Mouse (Mus musculus): ENCODE measurements around the gene Nfix. TPM values are rescaled to one million over a fixed set of nuclear protein-coding genes. Genes with fewer than 3 reads are reported as not detected.

The Nfix gene
- polyA plus RNA-seq, 1 experiment: 82.8 TPM

- peak within 1 kb of the TSS; percentile 76 for H3K4me3 ChIP-seq (ENCODE audit: insufficient read depth, low read length)
Measured at GRCm38 (mm10) chr8:84840248-84840999, 40.3 kb upstream of the Nfix start, which contains the start of gene Rad23a. Gene Rad23a, minus strand, starts transcription at chr8:84840665.

GRCm38 (mm10) chr8:84839875-84840247 lies 39.7 kb upstream of the Nfix start:
- no peak overlapping the region for H3K27ac ChIP-seq (ENCODE audit: insufficient read depth, low read length)
- TF ChIP-seq POLR2A (IDR thresholded peaks at IDR 0.05; ENCODE audit: extremely low read depth, insufficient read depth, low read length) (no peak), CTCF (IDR thresholded peaks at IDR 0.05; ENCODE audit: extremely low read depth, insufficient read depth, low read length) (no peak)
- no peaks in the 10 kb centered on the region for H3K4me1 ChIP-seq (ENCODE audit: control insufficient read depth, insufficient read depth, low read length)
- peak overlapping the region; percentile 76 for H3K4me3 ChIP-seq (ENCODE audit: insufficient read depth, low read length)

More at GRCm38 (mm10) chr8:84840248-84840999, 40.3 kb upstream of the Nfix start, which contains the start of gene Rad23a:
- peak; percentile 77 for TF ChIP-seq POLR2A (IDR thresholded peaks at IDR 0.05; ENCODE audit: extremely low read depth, insufficient read depth, low read length)
- TF ChIP-seq CTCF (IDR thresholded peaks at IDR 0.05; ENCODE audit: extremely low read depth, insufficient read depth, low read length): no peak
- no peaks in the 10 kb centered on the region for H3K4me1 ChIP-seq (ENCODE audit: control insufficient read depth, insufficient read depth, low read length)
- no peak within 1 kb of the TSS for H3K27ac ChIP-seq (ENCODE audit: insufficient read depth, low read length)

GRCm38 (mm10) chr8:84839411-84839810 lies 39.3 kb upstream of the Nfix start:
- H3K4me1 ChIP-seq (ENCODE audit: control insufficient read depth, insufficient read depth, low read length): no peaks in the 10 kb centered on the region

DNA sequence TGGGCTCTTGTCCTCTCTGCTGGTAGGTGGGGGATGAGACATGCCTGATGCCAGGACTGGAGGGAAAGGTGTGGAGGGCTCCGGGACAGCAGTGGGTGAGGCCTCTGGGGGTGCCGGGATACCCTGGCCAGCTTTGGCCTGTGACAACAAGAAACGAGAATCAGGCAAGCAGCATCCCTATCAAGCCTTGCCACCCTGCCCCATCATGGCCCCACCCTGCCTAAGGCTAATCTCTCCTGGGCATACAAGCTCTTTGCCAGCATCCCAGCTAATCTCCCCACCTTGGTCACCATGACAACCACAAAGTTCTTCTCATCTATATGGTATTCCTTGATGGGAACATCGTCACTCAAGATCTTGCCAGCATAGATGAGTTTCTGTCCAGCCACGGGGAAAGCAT lies 38.4 kb upstream of the Nfix start:
- TF ChIP-seq CTCF (IDR thresholded peaks at IDR 0.05; ENCODE audit: extremely low read depth, insufficient read depth, low read length) (no peak), POLR2A (IDR thresholded peaks at IDR 0.05; ENCODE audit: extremely low read depth, insufficient read depth, low read length) (no peak)
- H3K4me3 ChIP-seq (ENCODE audit: insufficient read depth, low read length): no peak overlapping the region
- no peak overlapping the region for H3K27ac ChIP-seq (ENCODE audit: insufficient read depth, low read length)
- H3K4me1 ChIP-seq (ENCODE audit: control insufficient read depth, insufficient read depth, low read length): no peaks in the 10 kb centered on the region; the same call in 1 of the 2 replicates

More at GRCm38 (mm10) chr8:84839411-84839810, 39.3 kb upstream of the Nfix start:
- no peak for TF ChIP-seq CTCF (IDR thresholded peaks at IDR 0.05; ENCODE audit: extremely low read depth, insufficient read depth, low read length)
- TF ChIP-seq POLR2A (IDR thresholded peaks at IDR 0.05; ENCODE audit: extremely low read depth, insufficient read depth, low read length): no peak
- Histone ChIP-seq H3K4me3 (ENCODE audit: insufficient read depth, low read length) (peak overlapping the region; percentile 76; the same call in 1 of the 2 replicates), H3K27ac (ENCODE audit: insufficient read depth, low read length) (no peak overlapping the region)

GRCm38 (mm10) chr8:84837912-84838470 lies 37.8 kb upstream of the Nfix start:
- Histone ChIP-seq H3K4me1 (ENCODE audit: control insufficient read depth, insufficient read depth, low read length) (no peaks in the 10 kb centered on the region; the same call in 1 of the 2 replicates), H3K27ac (ENCODE audit: insufficient read depth, low read length) (no peak overlapping the region), H3K4me3 (ENCODE audit: insufficient read depth, low read length) (no peak overlapping the region)
- TF ChIP-seq POLR2A (IDR thresholded peaks at IDR 0.05; ENCODE audit: extremely low read depth, insufficient read depth, low read length) (no peak), CTCF (IDR thresholded peaks at IDR 0.05; ENCODE audit: extremely low read depth, insufficient read depth, low read length) (no peak)

- TF ChIP-seq POLR2A (IDR thresholded peaks at IDR 0.05; ENCODE audit: extremely low read depth, insufficient read depth, low read length): no peak
- no peak for TF ChIP-seq CTCF (IDR thresholded peaks at IDR 0.05; ENCODE audit: extremely low read depth, insufficient read depth, low read length)
- Histone ChIP-seq H3K4me1 (ENCODE audit: control insufficient read depth, insufficient read depth, low read length) (no peaks in the 10 kb centered on the region; the same call in 1 of the 2 replicates), H3K27ac (ENCODE audit: insufficient read depth, low read length) (no peak overlapping the region), H3K4me3 (ENCODE audit: insufficient read depth, low read length) (no peak overlapping the region)
Measured at GRCm38 (mm10) chr8:84837149-84837911, 37.2 kb upstream of the Nfix start.

- no peak overlapping the region for H3K4me3 ChIP-seq (ENCODE audit: insufficient read depth, low read length)
- TF ChIP-seq CTCF (IDR thresholded peaks at IDR 0.05; ENCODE audit: extremely low read depth, insufficient read depth, low read length) (no peak), POLR2A (IDR thresholded peaks at IDR 0.05; ENCODE audit: extremely low read depth, insufficient read depth, low read length) (no peak)
- no peak overlapping the region for H3K27ac ChIP-seq (ENCODE audit: insufficient read depth, low read length)
- no peaks in the 10 kb centered on the region; the same call in 1 of the 2 replicates for H3K4me1 ChIP-seq (ENCODE audit: control insufficient read depth, insufficient read depth, low read length)
Measured at GRCm38 (mm10) chr8:84834866-84835855, 35.0 kb upstream of the Nfix start.

DNA sequence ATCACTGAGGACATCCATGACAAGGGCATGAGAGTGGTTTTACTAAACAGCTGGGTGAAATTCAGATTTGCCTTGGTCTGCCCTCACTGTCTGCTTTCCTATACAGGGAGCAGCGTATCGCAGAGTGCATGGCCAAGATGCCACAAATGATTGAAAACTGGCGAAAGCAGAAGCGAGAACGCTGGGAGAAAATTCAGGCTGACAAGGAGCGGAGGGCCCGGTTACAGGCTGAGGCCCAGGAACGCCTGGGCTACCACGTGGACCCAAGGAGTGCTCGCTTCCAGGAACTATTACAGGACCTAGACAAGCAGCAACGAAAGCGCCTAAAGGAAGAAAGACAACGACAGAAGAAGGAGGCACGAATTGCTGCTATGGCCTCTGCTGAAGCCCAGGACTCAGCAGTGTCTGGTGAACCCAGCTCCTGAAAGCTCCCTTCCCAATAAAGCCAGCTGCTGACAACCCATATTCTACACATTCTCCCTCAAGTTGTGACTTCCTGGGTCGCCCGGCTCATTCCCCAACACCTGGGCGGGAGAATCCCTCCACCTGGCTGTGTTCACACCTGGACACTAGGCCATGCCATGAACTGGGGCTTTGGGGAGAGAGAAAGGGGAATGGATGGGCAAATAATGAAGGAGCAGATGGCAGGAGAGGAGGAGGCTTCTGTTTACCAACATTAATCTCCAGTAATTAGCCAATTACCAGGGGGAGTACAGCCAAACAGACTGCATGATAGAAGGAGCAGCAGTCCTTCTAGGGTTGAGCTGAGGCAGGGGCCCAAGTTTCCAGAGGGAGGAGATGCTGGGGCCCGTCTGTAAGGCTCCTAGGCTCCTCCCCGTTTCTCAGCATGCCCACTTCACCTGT lies 34.1 kb upstream of the Nfix start:
- Histone ChIP-seq H3K4me3 (ENCODE audit: insufficient read depth, low read length) (no peak overlapping the region), H3K4me1 (ENCODE audit: control insufficient read depth, insufficient read depth, low read length) (no peaks in the 10 kb centered on the region; the same call in 1 of the 2 replicates), H3K27ac (ENCODE audit: insufficient read depth, low read length) (no peak overlapping the region)
- no peak for TF ChIP-seq CTCF (IDR thresholded peaks at IDR 0.05; ENCODE audit: extremely low read depth, insufficient read depth, low read length)
- TF ChIP-seq POLR2A (IDR thresholded peaks at IDR 0.05; ENCODE audit: extremely low read depth, insufficient read depth, low read length): 0 out of 2 replicates have a peak, but pooled peaks have one; percentile 26

All from cortical plate, adult 2 months (tissue).